Mouse (Mus musculus) heart, adult 2 months (tissue): Measurements from ENCODE around the gene Sema3b. TPM values are rescaled to one million over a fixed set of nuclear protein-coding genes. Genes with fewer than 3 reads are reported as not detected.

Source experiments
- DNase-seq, 2 experiments: peaks; one replicate each; pipeline ENCODE4 v3.0.0; 2021
- H3K27ac ChIP-seq: fragments of 200-600 bp; 2 replicates; pipeline ENCODE4 v1.8.1; 2022
- H3K27me3 ChIP-seq: fragments of 200-500 bp; 2 replicates; pipeline ENCODE4 v1.6.1; 2012; ENCODE audit warnings: mild to moderate bottlenecking, low read length, inconsistent platforms, mixed read lengths; ENCODE audit not compliant: control insufficient read depth, insufficient read depth
- H3K36me3 ChIP-seq: fragments of 200-500 bp; 2 replicates; pipeline ENCODE4 v1.6.1; 2012; ENCODE audit warnings: low read length, inconsistent platforms; ENCODE audit not compliant: control insufficient read depth, insufficient read depth
- H3K4me1 ChIP-seq: fragments of 200-500 bp; 2 replicates; pipeline ENCODE4 v1.6.1; 2011; ENCODE audit warnings: low read length; ENCODE audit not compliant: control insufficient read depth, insufficient read depth
- H3K4me3 ChIP-seq: fragments of 200-600 bp; 2 replicates; pipeline ENCODE4 v1.8.1; 2022
- H3K79me2 ChIP-seq: fragments of 200-500 bp; replicated peaks from 2 replicates; pipeline ENCODE4 v1.6.1; 2012; ENCODE audit warnings: mild to moderate bottlenecking, inconsistent platforms, low read length, moderate library complexity, mixed read lengths; ENCODE audit not compliant: control insufficient read depth, insufficient read depth
- H3K9ac ChIP-seq: fragments of 200-500 bp; 2 replicates; pipeline ENCODE4 v1.6.1; 2012; ENCODE audit warnings: low read depth, mild to moderate bottlenecking, control low read depth, inconsistent platforms, low read length, mixed read lengths
- CTCF ChIP-seq: fragments of 200-600 bp; IDR thresholded peaks from 2 replicates; pipeline ENCODE4 v1.8.1; 2022; ENCODE audit warnings: antibody characterized with exemption, mild to moderate bottlenecking, moderate library complexity
- EP300 ChIP-seq: fragments of 200-500 bp; IDR thresholded peaks from 2 replicates; pipeline ENCODE4 v1.6.1; 2011; ENCODE audit warnings: low read depth, low read length, control low read depth; ENCODE audit not compliant: insufficient read depth
- POLR2A ChIP-seq: fragments of 200-500 bp; IDR thresholded peaks from 2 replicates; pipeline ENCODE4 v1.6.1; 2011; ENCODE audit warnings: mild to moderate bottlenecking, low read depth, low read length, control low read depth; ENCODE audit not compliant: insufficient read depth
- WGBS: fragments of 180-500 bp; shearing (Covaris S2); methylation state at CpG from one replicate; pipeline ENCODE4 v1.1.7; 2018; 5-methylcytosine and 5-hydroxymethylcytosine counted together
- intact Hi-C: fragments of 180-260 bp; cut with DNase I; formaldehyde crosslinking; loops from one replicate; pipeline ENCODE4 v1.15.1; 2025
- polyA plus RNA-seq: library from polyadenylated mRNA; depleted of rRNA; stranded (reverse); fragments of >200 nt; gene quantifications from 2 replicates; pipeline ENCODE4 v1.2.3, GENCODE M21; 2012
- total RNA-seq, 2 experiments: library from RNA; stranded (reverse); gene quantifications; 2 replicates each; pipeline ENCODE4 v1.2.3; 2021

Gene Sema3b
- total and polyA plus RNA-seq, 3 experiments, result 19.9 to 33.7 (median 24.2) TPM

GRCm38 (mm10) chr9:107634406-107635278, 25.6 kb upstream of the Sema3b start:
- Histone ChIP-seq H3K4me1 (peaks cover 15% of the 10 kb centered on the region), H3K4me3 (peak overlapping the region; percentile 86), H3K9ac (peak overlapping the region; percentile 98), H3K36me3 (peaks cover 6% of the 10 kb centered on the region; the same call in 1 of the 2 replicates), H3K27ac (peak overlapping the region; percentile 97), H3K79me2 (peaks cover 3% of the 10 kb centered on the region; the same call in 1 of the 2 replicates), H3K27me3 (no peaks in the 10 kb centered on the region)
- intact Hi-C loops, result loop anchor here (5.0 kb wide), 1 partner anchor 67 kb away; the partner anchor contains the start of gene Hyal2
- no peak for TF ChIP-seq EP300
- no peak for TF ChIP-seq POLR2A
- no peak; the same call in 1 of the 2 replicates for TF ChIP-seq CTCF
- whole genome bisulfite sequencing, result under 1% methylated on average over 35 of the region's 35 CpGs
- peak in 1 of 2 experiments; percentile 21 for DNase-seq

GRCm38 (mm10) chr9:107633661-107634405, 24.8 kb upstream of the Sema3b start:
- peak; percentile 61 to 69 for DNase-seq
- 2% methylated on average over 15 of the region's 15 CpGs for WGBS

GRCm38 (mm10) chr9:107633091-107633660, 24.1 kb upstream of the Sema3b start:
- Histone ChIP-seq H3K4me1 (peaks cover 22% of the 10 kb centered on the region), H3K4me3 (peak overlapping the region; percentile 86), H3K9ac (peak overlapping the region; percentile 98), H3K79me2 (peaks cover 3% of the 10 kb centered on the region; the same call in 1 of the 2 replicates), H3K27ac (peak overlapping the region; percentile 97), H3K36me3 (peaks cover 6% of the 10 kb centered on the region; the same call in 1 of the 2 replicates), H3K27me3 (no peaks in the 10 kb centered on the region)
- under 1% methylated on average over 33 of the region's 33 CpGs for WGBS
- intact Hi-C loops, result loop anchor here (1.0 to 5.0 kb wide), 2 partner anchors 21 to 66 kb away; partner anchors contain the start of gene Hyal2
- peak; percentile 88 to 92 for DNase-seq
- no peak for TF ChIP-seq CTCF
- TF ChIP-seq POLR2A, result peak; percentile 78
- TF ChIP-seq EP300, result peak; percentile 72

More at GRCm38 (mm10) chr9:107633661-107634405, 24.8 kb upstream of the Sema3b start:
- intact Hi-C loops, result loop anchor here (1.0 to 5.0 kb wide), 2 partner anchors 22 to 67 kb away; partner anchors contain the start of gene Hyal2
- peak overlapping the region; percentile 98 for H3K9ac ChIP-seq
- H3K36me3 ChIP-seq, result peaks cover 6% of the 10 kb centered on the region; the same call in 1 of the 2 replicates
- H3K27me3 ChIP-seq, result no peaks in the 10 kb centered on the region
- peaks cover 19% of the 10 kb centered on the region for H3K4me1 ChIP-seq
- H3K79me2 ChIP-seq, result peaks cover 3% of the 10 kb centered on the region; the same call in 1 of the 2 replicates
- H3K27ac ChIP-seq, result peak overlapping the region; percentile 97
- TF ChIP-seq EP300 (no peak), CTCF (no peak), POLR2A (no peak)
- peak overlapping the region; percentile 86 for H3K4me3 ChIP-seq

GRCm38 (mm10) chr9:107632478-107632877, 23.4 kb upstream of the Sema3b start:
- Histone ChIP-seq H3K27ac (peak overlapping the region; percentile 97), H3K27me3 (no peaks in the 10 kb centered on the region), H3K9ac (peak overlapping the region; percentile 98), H3K79me2 (peaks cover 6% of the 10 kb centered on the region), H3K4me3 (peak overlapping the region; percentile 86), H3K4me1 (peaks cover 29% of the 10 kb centered on the region), H3K36me3 (peaks cover 6% of the 10 kb centered on the region; the same call in 1 of the 2 replicates)
- peak; percentile 79 to 82 for DNase-seq
- intact Hi-C loops, result loop anchor here (5.0 kb wide), 1 partner anchor 65 kb away; the partner anchor contains the start of gene Hyal2
- 0% methylated on average over 6 of the region's 6 CpGs for WGBS
- TF ChIP-seq CTCF (no peak), POLR2A (peak; percentile 29; the same call in 1 of the 2 replicates), EP300 (no peak)

GRCm38 (mm10) chr9:107631861-107632260, 22.8 kb upstream of the Sema3b start:
- Histone ChIP-seq H3K9ac (peak overlapping the region; percentile 98; the same call in 1 of the 2 replicates), H3K79me2 (peaks cover 6% of the 10 kb centered on the region), H3K27ac (peak overlapping the region; percentile 97), H3K4me3 (peak overlapping the region; percentile 86; the same call in 1 of the 2 replicates), H3K36me3 (peaks cover 6% of the 10 kb centered on the region; the same call in 1 of the 2 replicates), H3K4me1 (peaks cover 32% of the 10 kb centered on the region), H3K27me3 (no peaks in the 10 kb centered on the region)
- peak in 1 of 2 experiments; percentile 33 for DNase-seq
- intact Hi-C loops, result loop anchor here (5.0 kb wide), 1 partner anchor 65 kb away; the partner anchor contains the start of gene Hyal2
- TF ChIP-seq POLR2A, result no peak
- TF ChIP-seq CTCF, result no peak
- no peak for TF ChIP-seq EP300
- WGBS, result 57% methylated on average over 8 of the region's 8 CpGs
